In genomic region chr19:9079916-9080315, GRCm38 (mm10) we compare ENCODE assay signal across 21 mouse cellular contexts. TPM values are rescaled to one million over a fixed set of nuclear protein-coding genes. Genes with fewer than 3 reads are reported as not detected.
A peak's percentile ranks its signal among the peaks of the same experiment; 100 is the strongest.
DNase-seq lines count a peak whose midpoint lies in the region; ATAC-seq and TF ChIP-seq lines count a peak whose summit lies in the region.
"Had no signal": no experiment of that assay in that cellular context is flagged by ENCODE, and none has a peak within 500 bp of the region (broad histone marks: within the 10 kb centered on the region; RNA-seq: fewer than 3 reads in every experiment).

No protein-coding gene starts in this region.

- H3K4me2 ChIP-seq in embryonic facial prominence, embryonic 13.5 days: no peak overlapping the region
- H3K4me2 ChIP-seq in liver, postnatal 0 days (ENCODE audit: low read depth, low read length): no peak overlapping the region
- H3K4me2 ChIP-seq: liver, embryonic 13.5 days; midbrain, embryonic 11.5 days had no signal

- no peaks in the 10 kb centered on the region for H3K79me2 ChIP-seq in liver, adult 2 months (ENCODE audit: control insufficient read depth, insufficient read depth, low read length)

- no peak for TF ChIP-seq CTCF in liver, adult 2 months (IDR thresholded peaks at IDR 0.05; ENCODE audit: low read depth, low read length)
- TF ChIP-seq CTCF in liver, postnatal 0 days (IDR thresholded peaks at IDR 0.05; ENCODE audit: low read depth): no peak
- TF ChIP-seq CTCF in brain, embryonic 14.5 days (IDR thresholded peaks at IDR 0.05; ENCODE audit: borderline replicate concordance, extremely low read depth, insufficient read depth, insufficient read length): no peak

- H3K4me3 ChIP-seq in embryonic facial prominence, embryonic 13.5 days: no peak overlapping the region
- no peak overlapping the region for H3K4me3 ChIP-seq in embryonic facial prominence, embryonic 10.5 days
- no peak overlapping the region for H3K4me3 ChIP-seq in liver, adult 2 months (ENCODE audit: insufficient read depth, low read depth, low read length)
- H3K4me3 ChIP-seq in liver, postnatal 0 days (ENCODE audit: low read depth, low read length): no peak overlapping the region
- H3K4me3 ChIP-seq: liver, embryonic 13.5 days had no signal

- H3K4me1 ChIP-seq in embryonic facial prominence, embryonic 13.5 days: peaks cover 19% of the 10 kb centered on the region
- peaks cover 20% of the 10 kb centered on the region for H3K4me1 ChIP-seq in embryonic facial prominence, embryonic 10.5 days
- peaks cover 9% of the 10 kb centered on the region; the same call in 1 of the 2 replicates for H3K4me1 ChIP-seq in liver, adult 2 months (ENCODE audit: control insufficient read depth, insufficient read depth, low read length)
- H3K4me1 ChIP-seq in liver, postnatal 0 days (ENCODE audit: insufficient read depth): peaks cover 11% of the 10 kb centered on the region; the same call in 1 of the 2 replicates

- no peak for TF ChIP-seq EP300 in liver, postnatal 0 days (IDR thresholded peaks at IDR 0.05; ENCODE audit: low read depth)

- ATAC-seq in embryonic facial prominence, embryonic 13.5 days (ENCODE audit: insufficient number of reproducible peaks, insufficient read depth, low FRiP score, low TSS enrichment, low read depth): no peak
- ATAC-seq in liver, postnatal 0 days: no peak
- ATAC-seq: Patski had no signal

- H3K9me3 ChIP-seq in embryonic facial prominence, embryonic 13.5 days: no peaks in the 10 kb centered on the region
- H3K9me3 ChIP-seq in embryonic facial prominence, embryonic 10.5 days: no peaks in the 10 kb centered on the region
- no peaks in the 10 kb centered on the region for H3K9me3 ChIP-seq in liver, postnatal 0 days (ENCODE audit: low read length)
- H3K9me3 ChIP-seq: liver, embryonic 13.5 days had no signal

- H3K27ac ChIP-seq in embryonic facial prominence, embryonic 13.5 days: peak overlapping the region; percentile 33
- no peak overlapping the region for H3K27ac ChIP-seq in embryonic facial prominence, embryonic 10.5 days (replicated peaks)
- peak overlapping the region; percentile 21; the same call in 1 of the 2 replicates for H3K27ac ChIP-seq in liver, adult 2 months (replicated peaks; ENCODE audit: insufficient read depth, low read depth, low read length)
- no peak overlapping the region for H3K27ac ChIP-seq in liver, postnatal 0 days (ENCODE audit: low read depth)
- H3K27ac ChIP-seq: liver, embryonic 13.5 days had no signal

- 16% methylated on average over 7 of the region's 7 CpGs for WGBS in embryonic facial prominence, embryonic 13.5 days
- WGBS in embryonic facial prominence, embryonic 10.5 days: 30% methylated on average over 7 of the region's 7 CpGs
- WGBS in liver, adult 2 months: 40% methylated on average over 7 of the region's 7 CpGs
- 48% methylated on average over 7 of the region's 7 CpGs for WGBS in liver, postnatal 0 days (ENCODE audit: insufficient replicate concordance)

- DNase-seq in embryonic facial prominence, embryonic 10.5 days (ENCODE audit: low spot score): no peak
- DNase-seq in liver, adult 2 months (ENCODE audit: extremely low read depth, low read depth, low spot score): peak; percentile 69
- no peak for DNase-seq in liver, postnatal 0 days
- peak; percentile 53 for DNase-seq in brain, embryonic 14.5 days (ENCODE audit: low read depth)
- peak; percentile 61 for DNase-seq in yolk sac, embryonic 10.5 days (ENCODE audit: low spot score)
- DNase-seq in lung, postnatal 25 days (ENCODE audit: low spot score): no peak
- no peak for DNase-seq in T-cell, adult 2 months (ENCODE audit: low spot score)
- DNase-seq: adrenal gland, adult 2 months; B cell, adult 2 months; cerebellum, postnatal 36 days; heart, adult 18-20 months; heart, postnatal 36 days; kidney, postnatal 10 days; left cerebral cortex, postnatal 4 days; liver, embryonic 13.5 days; lung, postnatal 14 days; thymus, postnatal 14 days had no signal

- TF ChIP-seq POLR2A in liver, adult 2 months (IDR thresholded peaks at IDR 0.05; ENCODE audit: extremely low read depth, insufficient read depth, low read length): no peak
- no peak for TF ChIP-seq POLR2A in brain, embryonic 14.5 days (IDR thresholded peaks at IDR 0.05; ENCODE audit: borderline replicate concordance, extremely low read depth, insufficient read depth, insufficient read length, poor library complexity, severe bottlenecking)

- H3K36me3 ChIP-seq in embryonic facial prominence, embryonic 13.5 days: no peaks in the 10 kb centered on the region
- no peaks in the 10 kb centered on the region for H3K36me3 ChIP-seq in embryonic facial prominence, embryonic 10.5 days (replicated peaks)
- H3K36me3 ChIP-seq in liver, adult 2 months (ENCODE audit: control insufficient read depth, insufficient read depth, low read length): no peaks in the 10 kb centered on the region
- no peaks in the 10 kb centered on the region for H3K36me3 ChIP-seq in liver, postnatal 0 days (replicated peaks; ENCODE audit: insufficient read depth, low read length)
- H3K36me3 ChIP-seq: liver, embryonic 13.5 days had no signal

- H3K9ac ChIP-seq in embryonic facial prominence, embryonic 13.5 days: peak overlapping the region; percentile 37; the same call in 1 of the 2 replicates
- no peak overlapping the region for H3K9ac ChIP-seq in liver, adult 2 months (ENCODE audit: low read depth, low read length)
- no peak overlapping the region for H3K9ac ChIP-seq in liver, postnatal 0 days (replicated peaks)
- H3K9ac ChIP-seq: liver, embryonic 13.5 days had no signal

- no peaks in the 10 kb centered on the region for H3K27me3 ChIP-seq in embryonic facial prominence, embryonic 13.5 days
- no peaks in the 10 kb centered on the region for H3K27me3 ChIP-seq in embryonic facial prominence, embryonic 10.5 days (replicated peaks; ENCODE audit: low read depth, poor library complexity, severe bottlenecking)
- no peaks in the 10 kb centered on the region for H3K27me3 ChIP-seq in liver, adult 2 months (ENCODE audit: control insufficient read depth, insufficient read depth, low read length)
- H3K27me3 ChIP-seq in liver, postnatal 0 days (ENCODE audit: insufficient read depth, low read length): no peaks in the 10 kb centered on the region
- H3K27me3 ChIP-seq: liver, embryonic 13.5 days; Patski had no signal

RNA-seq across cellular contexts. Expression of gene Scgb1a1, which starts 7.8 kb away (rescaled TPM):
- polyA plus RNA-seq in embryonic facial prominence, embryonic 13.5 days (2015; fragmentation: Nextera tagmentation; extraction: Ambion mirVana): not detected in 2 replicates
- not detected in 2 replicates for polyA plus RNA-seq in embryonic facial prominence, embryonic 10.5 days (2016; fragmentation: Nextera tagmentation; extraction: Ambion mirVana)
- total RNA-seq in liver, adult 2 months (2014; rRNA removed): not detected in 2 replicates
- 1.4 and 1.6 TPM in 2 replicates for polyA plus RNA-seq in liver, adult 2 months (2012; rRNA removed)
- 0.85 and 3.7 TPM in 2 replicates for polyA plus RNA-seq in liver, postnatal 0 days (2015; fragmentation: Nextera tagmentation; extraction: Ambion mirVana)
- not detected in 2 replicates for polyA plus RNA-seq in brain, embryonic 14.5 days (2012; rRNA removed)
- total RNA-seq: adrenal gland, adult 2 months; heart, postnatal 36 days; layer of hippocampus, postnatal 10 days had no signal
- polyA plus RNA-seq: adrenal gland, adult 2 months; liver, embryonic 13.5 days; midbrain, embryonic 11.5 days; Patski had no signal

RNA-seq across cellular contexts. Expression of gene Asrgl1, which starts 55.5 kb away (rescaled TPM):
- 15.9 and 17.4 TPM in 2 replicates for polyA plus RNA-seq in embryonic facial prominence, embryonic 13.5 days (2015; fragmentation: Nextera tagmentation; extraction: Ambion mirVana)
- polyA plus RNA-seq in embryonic facial prominence, embryonic 10.5 days (2016; fragmentation: Nextera tagmentation; extraction: Ambion mirVana): 15.6 and 18.4 TPM in 2 replicates
- 5.7 and 7.6 TPM in 2 replicates for total RNA-seq in liver, adult 2 months (2014; rRNA removed)
- polyA plus RNA-seq in liver, adult 2 months (2012; rRNA removed): 1.7 and 2.0 TPM in 2 replicates
- 7.0 and 8.3 TPM in 2 replicates for polyA plus RNA-seq in liver, postnatal 0 days (2015; fragmentation: Nextera tagmentation; extraction: Ambion mirVana)
- polyA plus RNA-seq in brain, embryonic 14.5 days (2012; rRNA removed): 6.8 and 12.3 TPM in 2 replicates

Comparison
In these comparisons a context has a peak if more than half of its experiments do, and no peak if none do; other contexts are left out.
1. H3K27ac ChIP-seq: peak in embryonic facial prominence, embryonic 13.5 days (single experiment) and liver, adult 2 months (single experiment); none in embryonic facial prominence, embryonic 10.5 days (single experiment) and liver, postnatal 0 days (single experiment).
2. DNase-seq: peak in liver, adult 2 months (single experiment), brain, embryonic 14.5 days (single experiment) and yolk sac, embryonic 10.5 days (single experiment); none in embryonic facial prominence, embryonic 10.5 days (single experiment), liver, postnatal 0 days (single experiment), lung, postnatal 25 days (single experiment) and T-cell, adult 2 months (single experiment).